Mouse (Mus musculus): ENCODE data around the gene Olfr736.

Gene Olfr736

GRCm38 (mm10) chr14:50380863-50381262, at the start of gene Olfr736:
Gene Olfr736, plus strand, starts transcription at chr14:50381163.
- DNase-seq (ENCODE audit: low spot score in 2 of 2) = no peak

GRCm38 (mm10) chr14:50348796-50349195, 32.2 kb upstream of the Olfr736 start, which contains the start of gene Olfr735:
Gene Olfr735, minus strand, starts transcription at chr14:50348872.
- no peak for DNase-seq (ENCODE audit: low spot score in 2 of 2)

- no peak for DNase-seq (ENCODE audit: low spot score in 2 of 2)
These were observed 28.5 kb upstream of the Olfr736 start for GRCm38 (mm10) chr14:50352438-50352837.

- DNase-seq (ENCODE audit: low spot score in 2 of 2) = no peak
These were observed 24.2 kb upstream of the Olfr736 start for GRCm38 (mm10) chr14:50356725-50357124.

GRCm38 (mm10) chr14:50357593-50357992, 23.4 kb upstream of the Olfr736 start, which contains the start of gene Tlr11:
Gene Tlr11, plus strand, starts transcription at chr14:50357914.
- DNase-seq (ENCODE audit: low spot score in 2 of 2) = no peak

GRCm38 (mm10) chr14:50360480-50360879, 20.5 kb upstream of the Olfr736 start:
- no peak for DNase-seq (ENCODE audit: low spot score in 2 of 2)

- DNase-seq (ENCODE audit: low spot score in 2 of 2) = no peak
These were observed 17.4 kb upstream of the Olfr736 start for GRCm38 (mm10) chr14:50363561-50363960.

GRCm38 (mm10) chr14:50407268-50407667, 26.3 kb downstream of the Olfr736 start, which contains the start of gene Olfr738:
Gene Olfr738, plus strand, starts transcription at chr14:50407568.
- no peak for DNase-seq (ENCODE audit: low spot score in 2 of 2)

- no peak for DNase-seq (ENCODE audit: low spot score in 2 of 2)
These were observed 37.4 kb downstream of the Olfr736 start, which contains the start of gene Olfr739 for GRCm38 (mm10) chr14:50418326-50418725. Gene Olfr739, plus strand, starts transcription at chr14:50418626.
